ENCODE assay signal across 8 mouse cellular contexts in genomic region chr13:90515773-90516503, GRCm38 (mm10).
A peak's percentile ranks its signal among the peaks of the same experiment; 100 is the strongest.
DNase-seq lines count a peak whose midpoint lies in the region; ATAC-seq and TF ChIP-seq lines count a peak whose summit lies in the region.

No protein-coding gene starts in this region.

- no peak overlapping the region for H3K27ac ChIP-seq in CH12.LX (ENCODE audit: insufficient read depth, low read depth)
- H3K27ac ChIP-seq in forebrain, embryonic 16.5 days (ENCODE audit: low read length): peak overlapping the region; percentile 35
- H3K27ac ChIP-seq in heart, postnatal 0 days (ENCODE audit: low read depth): peak overlapping the region; percentile 76
- H3K27ac ChIP-seq in liver, postnatal 0 days (ENCODE audit: low read depth): peak overlapping the region; percentile 68

- in situ Hi-C loops in CH12.LX (cut with MboI; ENCODE audit: low pct_ligation_motif_present, low pct_unique_long_range_greater_than_20kb, low sequenced_read_pairs): no loop called here

- TF ChIP-seq POLR2A in CH12.LX (IDR thresholded peaks at IDR 0.05; ENCODE audit: low read depth, low read length): no peak

- peak; percentile 36 for DNase-seq in CH12.LX (ENCODE audit: extremely low read depth)
- peak; percentile 84 for DNase-seq in adrenal gland, postnatal 25 days
- peak; percentile 95 for DNase-seq in heart, postnatal 0 days (ENCODE audit: low spot score)
- DNase-seq in large intestine, adult 2 months (ENCODE audit: low read depth, low spot score): peak; percentile 75
- peak; percentile 88 for DNase-seq in liver, postnatal 0 days
- peak; percentile 68 for DNase-seq in ovary, postnatal 36 days (ENCODE audit: low spot score)
- no peak for DNase-seq in c-Kit-positive CD71-positive TER-119-positive erythroid progenitor cells, embryonic 14.5 days (ENCODE audit: low spot score)

- peak in 1 of 2 experiments; percentile 39; a peak in 2 of 4 replicates for TF ChIP-seq CTCF in CH12.LX (conservative IDR thresholded peaks at IDR 0.05 in 1 of 2, IDR thresholded peaks at IDR 0.05 in 1 of 2; ENCODE audit: low read depth in 2 of 2, low read length in 2 of 2)
- peak; percentile 61 for TF ChIP-seq CTCF in heart, postnatal 0 days (IDR thresholded peaks at IDR 0.05; ENCODE audit: low read depth)
- peak; percentile 60 for TF ChIP-seq CTCF in liver, postnatal 0 days (IDR thresholded peaks at IDR 0.05; ENCODE audit: low read depth)

- TF ChIP-seq RAD21 in CH12.LX (IDR thresholded peaks at IDR 0.05; ENCODE audit: low read depth, low read length): peak; percentile 30

- H3K9me3 ChIP-seq in CH12.LX (replicated peaks; ENCODE audit: low read length): no peaks in the 10 kb centered on the region
- H3K9me3 ChIP-seq in forebrain, embryonic 16.5 days (ENCODE audit: control insufficient read depth, low read length): no peaks in the 10 kb centered on the region
- H3K9me3 ChIP-seq in heart, postnatal 0 days (replicated peaks; ENCODE audit: control insufficient read depth, low read length): no peaks in the 10 kb centered on the region
- no peaks in the 10 kb centered on the region for H3K9me3 ChIP-seq in liver, postnatal 0 days (ENCODE audit: low read length)

- no peaks in the 10 kb centered on the region for H3K27me3 ChIP-seq in CH12.LX (replicated peaks)
- no peaks in the 10 kb centered on the region for H3K27me3 ChIP-seq in forebrain, embryonic 16.5 days (replicated peaks; ENCODE audit: control insufficient read depth, insufficient read depth, low read length)
- no peaks in the 10 kb centered on the region for H3K27me3 ChIP-seq in heart, postnatal 0 days (ENCODE audit: control insufficient read depth, insufficient read depth, low read length)
- H3K27me3 ChIP-seq in liver, postnatal 0 days (ENCODE audit: insufficient read depth, low read length): no peaks in the 10 kb centered on the region

- no peaks in the 10 kb centered on the region for H3K79me2 ChIP-seq in CH12.LX (replicated peaks; ENCODE audit: control insufficient read depth, extremely low read depth, insufficient read depth, poor library complexity, severe bottlenecking)

- WGBS in forebrain, embryonic 16.5 days: 56% methylated on average over 3 of the region's 3 CpGs
- WGBS in heart, postnatal 0 days: 30% methylated on average over 3 of the region's 3 CpGs
- WGBS in large intestine, adult 2 months: 23% methylated on average over 3 of the region's 3 CpGs
- 40% methylated on average over 3 of the region's 3 CpGs for WGBS in liver, postnatal 0 days (ENCODE audit: insufficient replicate concordance)

- peaks cover 0 to 11% of the 10 kb centered on the region in 2 experiments; a peak in 2 of 4 replicates for H3K4me1 ChIP-seq in CH12.LX (ENCODE audit: control insufficient read depth in 1 of 2, insufficient read depth in 2 of 2)
- peaks cover 4% of the 10 kb centered on the region for H3K4me1 ChIP-seq in forebrain, embryonic 16.5 days (replicated peaks; ENCODE audit: control insufficient read depth, insufficient read depth, low read length)
- peaks cover 6% of the 10 kb centered on the region; the same call in 1 of the 2 replicates for H3K4me1 ChIP-seq in heart, postnatal 0 days (ENCODE audit: control insufficient read depth, insufficient read depth)
- peaks cover 8% of the 10 kb centered on the region; the same call in 1 of the 2 replicates for H3K4me1 ChIP-seq in liver, postnatal 0 days (ENCODE audit: insufficient read depth)

- peak overlapping the region; percentile 36; the same call in 1 of the 2 replicates for H3K4me2 ChIP-seq in CH12.LX (ENCODE audit: insufficient read depth, low read depth, poor library complexity, severe bottlenecking)
- no peak overlapping the region for H3K4me2 ChIP-seq in forebrain, embryonic 16.5 days (ENCODE audit: low read length)
- H3K4me2 ChIP-seq in heart, postnatal 0 days (ENCODE audit: low read depth, low read length): no peak overlapping the region
- no peak overlapping the region for H3K4me2 ChIP-seq in liver, postnatal 0 days (ENCODE audit: low read depth, low read length)

- no peak overlapping the region for H3K9ac ChIP-seq in CH12.LX (ENCODE audit: insufficient read depth, low read depth)
- H3K9ac ChIP-seq in forebrain, embryonic 16.5 days (replicated peaks; ENCODE audit: low read depth, low read length): no peak overlapping the region
- no peak overlapping the region for H3K9ac ChIP-seq in heart, postnatal 0 days (replicated peaks; ENCODE audit: low read depth, low read length)
- H3K9ac ChIP-seq in liver, postnatal 0 days (replicated peaks): no peak overlapping the region

- peak; percentile 75 for ATAC-seq in forebrain, embryonic 16.5 days
- ATAC-seq in heart, postnatal 0 days (ENCODE audit: insufficient read depth, low read depth): peak; percentile 99
- ATAC-seq in liver, postnatal 0 days: peak; percentile 100

- dilution Hi-C loops in CH12.LX (cut with MboI; ENCODE audit: extremely low pct_ligation_motif_present, extremely low pct_unique_long_range_greater_than_20kb, low sequenced_read_pairs): no loop called here

- no peak overlapping the region for H3K4me3 ChIP-seq in CH12.LX (replicated peaks in 1 of 3; ENCODE audit: low read depth in 2 of 3, low read length in 2 of 3, poor library complexity in 1 of 3)
- H3K4me3 ChIP-seq in forebrain, embryonic 16.5 days (replicated peaks; ENCODE audit: low read length): no peak overlapping the region
- no peak overlapping the region for H3K4me3 ChIP-seq in heart, postnatal 0 days (ENCODE audit: low read depth, low read length)
- no peak overlapping the region for H3K4me3 ChIP-seq in liver, postnatal 0 days (ENCODE audit: low read depth, low read length)

- H3K36me3 ChIP-seq in CH12.LX (replicated peaks in 1 of 2; ENCODE audit: control insufficient read depth in 1 of 2, insufficient read depth in 1 of 2, low read length in 1 of 2): no peaks in the 10 kb centered on the region
- H3K36me3 ChIP-seq in forebrain, embryonic 16.5 days (ENCODE audit: control insufficient read depth, insufficient read depth): no peaks in the 10 kb centered on the region
- H3K36me3 ChIP-seq in heart, postnatal 0 days (replicated peaks; ENCODE audit: control insufficient read depth, insufficient read depth, low read length): no peaks in the 10 kb centered on the region
- no peaks in the 10 kb centered on the region for H3K36me3 ChIP-seq in liver, postnatal 0 days (replicated peaks; ENCODE audit: insufficient read depth, low read length)

- TF ChIP-seq EP300 in CH12.LX (IDR thresholded peaks at IDR 0.05; ENCODE audit: low read length): no peak
- peak; percentile 75 for TF ChIP-seq EP300 in heart, postnatal 0 days (IDR thresholded peaks at IDR 0.05; ENCODE audit: low read depth)
- TF ChIP-seq EP300 in liver, postnatal 0 days (IDR thresholded peaks at IDR 0.05; ENCODE audit: low read depth): peak; percentile 69

TF ChIP-seq in CH12.LX, 34 proteins besides CTCF, POLR2A, EP300 and RAD21:
- TF ChIP-seq MAZ (IDR thresholded peaks at IDR 0.05; ENCODE audit: low read depth, low read length): no peak
- TF ChIP-seq SMC3 (IDR thresholded peaks at IDR 0.05; ENCODE audit: low read depth, low read length): peak; percentile 17; the same call in 1 of the 2 replicates
- no peak for TF ChIP-seq JUN (IDR thresholded peaks at IDR 0.05; ENCODE audit: insufficient read depth, low read depth, low read length)
- TF ChIP-seq E2F4 (IDR thresholded peaks at IDR 0.05; ENCODE audit: insufficient replicate concordance, low read depth, low read length): no peak
- TF ChIP-seq BHLHE40 (IDR thresholded peaks at IDR 0.05; ENCODE audit: low read depth, low read length): no peak
- no peak for TF ChIP-seq POLR2AphosphoS2 (IDR thresholded peaks at IDR 0.05; ENCODE audit: low read depth, low read length)
- 0 out of 2 replicates have a peak, but pooled peaks have one; percentile 16 for TF ChIP-seq MAFK (IDR thresholded peaks at IDR 0.05; ENCODE audit: insufficient replicate concordance, low read length)
- TF ChIP-seq ZNF384 (IDR thresholded peaks at IDR 0.05; ENCODE audit: low read depth, low read length): peak; percentile 77
